Mouse (Mus musculus): ENCODE data around the gene Olfr1475.
"Not testable (repeated sequence)": the region's sequence is repeated elsewhere in the genome, so short reads cannot be mapped to it uniquely, and the experiment has no call there.

Olfr1475 gene

GRCm38 (mm10) chr19:13480096-13480495 lies at the start of gene Olfr1475:
Gene Olfr1475, minus strand, starts transcription at chr19:13480196.
- DNase-seq = no peak

DNA sequence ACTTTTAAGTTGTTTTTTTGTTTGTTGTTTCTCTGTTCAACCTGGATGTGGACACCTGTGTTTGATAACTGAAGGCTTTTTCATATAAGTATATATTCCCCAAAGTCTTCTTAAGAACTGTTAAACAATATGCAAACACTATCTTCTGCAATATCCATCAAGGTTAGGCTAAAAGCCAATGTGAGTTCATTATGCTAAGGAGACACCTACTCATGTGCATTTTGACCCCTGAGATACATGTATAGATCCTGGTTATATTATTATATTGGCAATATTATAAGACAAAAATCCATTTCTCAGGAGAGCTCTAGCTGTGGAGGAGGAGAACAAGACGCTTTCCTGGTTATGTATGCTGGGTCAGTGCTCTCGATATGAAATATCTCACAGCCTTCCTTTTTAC lies 47.6 kb upstream of the Olfr1475 start, which contains the start of gene Olfr1480:
TSS of gene Olfr1480 (plus strand) at position 301 of the 400 bp plus-strand sequence.
- no peak for DNase-seq

- DNase-seq = no peak
These were observed 20.2 kb upstream of the Olfr1475 start, which contains the start of gene Olfr1477 for GRCm38 (mm10) chr19:13500246-13500645. Gene Olfr1477, plus strand, starts transcription at chr19:13500546.

- not testable (repeated sequence) for DNase-seq
These were observed 10.7 kb downstream of the Olfr1475 start, which contains the start of gene Olfr1474 for GRCm38 (mm10) chr19:13469265-13469664. Gene Olfr1474, plus strand, starts transcription at chr19:13469565.

DNA sequence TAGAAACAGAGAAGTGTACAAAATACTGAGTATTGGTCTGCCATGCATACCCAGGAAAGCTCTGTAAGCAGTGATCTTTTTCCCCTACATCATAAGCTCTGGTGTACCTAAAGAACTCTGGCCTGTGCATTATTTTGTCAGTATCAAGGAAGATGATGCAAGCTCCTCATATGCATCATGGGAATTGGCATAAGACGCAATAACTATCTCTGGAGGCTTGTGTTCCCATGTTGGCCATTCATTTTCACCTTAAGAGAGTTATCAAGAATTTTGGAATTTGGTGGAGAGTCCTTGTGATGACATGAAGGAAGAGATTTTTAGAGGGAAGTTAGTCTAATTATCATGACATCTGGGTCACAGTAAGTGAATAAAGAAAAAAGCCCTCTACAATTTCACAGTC lies 24.0 kb downstream of the Olfr1475 start, which contains the start of gene Olfr1472:
TSS of gene Olfr1472 (minus strand) at position 101 of the 400 bp plus-strand sequence.
- DNase-seq = no peak

- DNase-seq = not testable (repeated sequence)
These were observed 36.9 kb downstream of the Olfr1475 start, which contains the start of gene Olfr1471 for GRCm38 (mm10) chr19:13443109-13443508. Gene Olfr1471, plus strand, starts transcription at chr19:13443409.

Measured in cerebellum, postnatal 10 days (tissue).